Mouse (Mus musculus): ENCODE measurements at regions not wholly inside any gene's neighbourhood (a gene's known extent, or its start where the extent isn't known, plus 50 kb on each side); places are given as distances from the start of the nearest gene placed in this dataset.

- DNase-seq (ENCODE audit: low read depth, low spot score) = no peak
Measured at GRCm38 (mm10) chr17:16101548-16101947, 270.7 kb upstream of the Rgmb start.

DNA sequence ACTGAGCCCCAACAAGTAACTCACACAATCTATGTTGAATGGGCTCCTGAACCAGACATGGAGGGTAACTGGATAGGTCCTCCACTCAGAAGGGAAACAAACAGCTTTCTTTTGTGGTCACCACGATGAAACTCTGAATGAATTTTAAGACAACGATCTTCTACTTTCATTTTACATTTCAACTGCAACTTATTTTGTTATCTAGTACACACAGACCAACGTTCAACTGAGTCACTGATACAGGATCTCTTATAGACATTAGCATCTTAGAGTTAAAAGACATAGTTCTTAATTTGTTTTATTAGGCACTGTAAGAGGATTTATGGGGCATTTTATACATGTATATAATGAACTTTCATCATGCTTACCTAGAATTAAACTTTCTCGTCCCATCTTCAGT lies 262.1 kb upstream of the Rgmb start:
- DNase-seq (ENCODE audit: low read depth, low spot score) = no peak

DNA sequence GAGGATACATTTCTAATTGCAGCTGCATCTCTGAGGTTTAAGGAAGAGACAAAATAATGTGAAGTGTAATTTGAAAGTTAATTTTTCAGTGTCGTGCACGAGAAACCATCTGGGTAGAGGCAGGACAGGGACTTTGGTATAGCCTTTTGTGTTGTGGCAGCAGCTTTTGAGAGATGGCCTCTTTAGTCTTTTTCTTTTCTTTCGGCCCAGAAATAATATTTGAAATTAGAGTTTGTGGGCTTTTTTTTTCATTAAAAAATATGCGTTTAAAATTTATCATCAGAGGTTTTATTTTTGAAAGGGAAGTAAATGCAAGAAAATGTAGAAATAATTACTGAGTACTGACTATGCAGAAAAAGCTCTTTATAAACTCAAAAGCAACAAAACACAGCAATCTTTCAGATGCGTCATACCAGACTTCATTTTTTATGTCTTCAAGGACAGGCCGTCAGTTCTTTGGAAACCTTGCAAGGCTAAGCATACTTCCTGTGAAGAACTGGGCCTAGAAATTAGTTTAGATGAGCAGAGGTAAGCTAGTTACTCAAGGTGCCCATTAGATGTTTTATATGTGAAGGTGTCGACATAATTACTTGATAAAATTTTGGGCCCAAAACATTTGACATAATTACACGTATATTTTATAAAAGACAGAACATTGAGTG lies 258.9 kb upstream of the Rgmb start:
- no peak for DNase-seq (ENCODE audit: low read depth, low spot score)

DNA sequence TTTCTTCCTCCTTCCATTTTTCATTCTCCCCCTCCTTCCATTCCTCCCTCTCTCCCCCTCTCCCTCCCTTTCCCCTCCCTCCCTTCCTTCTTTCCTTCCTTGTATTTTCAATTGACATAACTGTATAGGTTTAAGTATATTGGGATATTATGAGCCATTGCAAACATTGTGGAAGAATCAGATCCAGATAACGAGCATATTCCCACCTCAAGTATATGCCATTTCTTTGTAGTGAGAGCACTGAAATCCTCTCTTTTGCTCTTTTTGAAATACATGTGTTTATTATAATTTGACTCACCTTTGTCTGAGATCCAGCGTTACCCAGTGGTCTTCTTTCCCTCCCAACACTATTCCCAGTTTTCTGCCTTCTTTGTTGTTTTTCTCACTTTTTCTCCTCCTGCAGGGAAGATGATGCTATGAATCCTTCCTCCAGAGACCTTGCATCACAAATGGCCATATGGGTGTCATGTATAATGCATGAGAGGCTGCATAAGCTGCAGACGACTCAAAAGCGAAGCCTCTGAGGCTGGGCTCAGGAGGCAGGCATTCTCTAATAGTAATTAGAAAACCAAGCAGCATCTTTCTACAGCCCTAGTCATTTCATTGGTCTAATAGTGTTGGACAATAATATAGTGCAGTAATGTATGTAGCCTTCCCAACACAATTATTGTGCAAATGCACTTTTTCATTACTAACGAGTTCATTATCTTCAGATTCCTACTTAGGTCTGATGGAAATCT lies 258.2 kb upstream of the Rgmb start:
- peak; percentile 62 for DNase-seq (ENCODE audit: low read depth, low spot score)

DNA sequence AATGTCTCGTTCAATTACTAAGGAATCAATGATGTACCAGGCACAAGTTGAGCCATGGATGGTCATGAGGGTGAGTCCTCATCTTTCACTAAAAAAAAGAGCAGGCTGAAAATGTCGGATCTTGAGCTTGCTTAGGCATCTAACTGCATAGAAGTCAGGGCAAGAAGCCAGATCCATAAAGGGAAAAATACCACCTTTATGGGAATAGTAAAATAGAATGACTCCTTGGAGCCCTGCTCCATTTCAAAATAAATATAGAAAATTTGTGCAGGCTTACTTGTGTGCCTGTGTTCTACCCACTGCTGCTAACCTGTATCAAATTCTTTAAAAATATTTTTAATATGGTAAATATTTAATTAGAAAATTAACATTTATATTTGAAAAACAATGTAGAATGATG lies 256.2 kb upstream of the Rgmb start:
- DNase-seq (ENCODE audit: low read depth, low spot score) = no peak

DNA sequence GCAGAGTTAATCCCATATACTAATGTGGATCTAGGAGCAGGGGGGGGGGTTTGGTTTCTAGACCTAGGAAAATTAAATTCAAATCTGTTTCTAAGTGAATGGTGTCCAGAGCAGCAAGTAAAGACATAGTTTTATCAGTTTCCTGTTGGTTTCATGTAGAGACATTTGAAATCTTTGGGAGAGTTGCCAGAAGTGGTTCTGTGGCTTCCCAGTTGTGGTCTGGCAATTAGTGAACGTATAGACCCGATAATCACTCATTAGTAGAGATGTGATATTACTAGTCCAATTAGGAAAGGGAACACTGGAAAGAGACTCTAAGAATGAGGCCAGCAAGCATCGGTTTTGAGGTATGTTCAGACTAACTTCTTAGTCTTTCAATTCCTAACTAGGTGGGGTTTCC lies 252.0 kb upstream of the Rgmb start:
- DNase-seq (ENCODE audit: low read depth, low spot score) = no peak

GRCm38 (mm10) chr17:16078549-16078948 lies 247.7 kb upstream of the Rgmb start:
- DNase-seq (ENCODE audit: low read depth, low spot score) = no peak

DNA sequence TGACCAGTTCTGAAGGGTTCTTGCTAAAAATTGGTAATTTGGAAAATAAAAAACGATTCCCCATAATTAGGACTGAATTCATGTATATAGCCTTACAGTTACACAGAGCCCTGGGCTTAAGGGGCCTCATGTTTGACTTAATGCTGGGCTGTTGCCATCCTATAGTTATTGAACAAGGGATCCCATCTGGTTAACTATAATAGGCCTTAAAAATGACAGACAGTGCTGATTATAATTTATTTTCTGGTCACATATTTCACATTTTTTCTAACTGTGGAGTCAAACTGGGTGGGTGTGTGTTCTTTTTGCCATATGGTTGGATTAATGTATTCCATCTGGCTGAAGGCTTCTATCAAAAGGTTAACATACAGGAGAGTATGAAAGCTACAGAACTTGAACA lies 238.5 kb upstream of the Rgmb start:
- no peak for DNase-seq (ENCODE audit: low read depth, low spot score)

DNA sequence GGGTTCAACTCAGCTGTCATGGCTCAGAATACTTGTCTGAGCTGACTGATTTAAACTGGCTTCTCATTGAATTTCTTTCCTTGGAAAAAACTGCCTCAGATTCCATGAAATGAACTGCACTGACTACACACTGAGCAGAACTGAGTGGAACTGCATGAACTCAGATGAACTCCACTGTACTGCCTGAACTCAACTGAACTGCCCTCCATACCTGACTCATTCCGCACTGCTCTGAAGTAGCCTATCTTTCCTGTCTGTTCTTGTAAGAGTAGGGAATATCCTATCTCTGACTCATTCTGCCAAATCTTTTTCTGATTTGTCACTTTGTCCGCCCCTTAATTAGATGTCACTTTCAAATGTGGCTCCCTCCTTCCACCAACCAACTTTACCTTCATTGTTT lies 237.0 kb upstream of the Rgmb start:
- DNase-seq (ENCODE audit: low read depth, low spot score) = no peak

DNA sequence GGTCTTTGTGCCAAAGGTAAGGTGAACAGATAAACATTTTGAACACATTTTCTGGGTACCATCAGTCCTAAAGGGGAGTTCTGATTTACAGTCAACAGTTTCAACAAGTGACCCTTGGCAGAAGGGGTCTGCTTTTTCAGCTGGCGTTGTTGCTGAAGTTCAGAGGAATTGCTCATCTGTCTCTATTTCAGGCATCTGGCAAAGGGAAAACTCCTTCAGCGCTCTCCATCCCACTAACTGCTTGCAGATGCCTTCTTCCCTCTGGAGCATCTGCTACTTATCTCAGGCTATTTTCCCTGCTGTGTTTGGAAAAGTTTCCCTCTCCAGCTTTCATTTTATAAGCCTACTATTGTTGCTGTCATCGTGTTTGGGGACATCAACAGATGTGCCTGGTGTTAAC lies 223.6 kb upstream of the Rgmb start:
- peak; percentile 86 for DNase-seq (ENCODE audit: low read depth, low spot score)

DNA sequence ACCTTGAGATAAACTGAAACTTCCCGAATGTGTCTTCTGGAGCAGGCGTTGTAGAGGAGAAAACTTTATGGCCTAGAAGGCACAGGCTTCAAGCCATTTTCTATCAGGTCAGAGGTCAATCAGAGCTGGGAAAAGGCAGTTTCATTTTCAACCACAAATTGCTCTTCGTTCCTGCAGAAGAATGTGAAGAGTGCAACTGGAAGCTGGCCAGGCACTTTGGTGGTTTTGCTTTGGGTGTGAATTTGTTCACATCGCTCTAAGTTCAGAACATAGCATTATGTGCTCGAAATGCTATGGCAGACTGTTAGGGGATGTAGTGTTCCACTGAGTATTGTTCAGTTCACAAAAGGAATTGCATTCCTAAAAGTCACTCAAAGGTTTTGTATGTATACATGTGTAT lies 220.9 kb upstream of the Rgmb start:
- no peak for DNase-seq (ENCODE audit: low read depth, low spot score)

GRCm38 (mm10) chr17:16041542-16042251 lies 210.9 kb upstream of the Rgmb start:
- no peak for DNase-seq (ENCODE audit: low read depth, low spot score)

GRCm38 (mm10) chr17:16027989-16028388 lies 197.2 kb upstream of the Rgmb start:
- DNase-seq (ENCODE audit: low read depth, low spot score) = no peak

DNA sequence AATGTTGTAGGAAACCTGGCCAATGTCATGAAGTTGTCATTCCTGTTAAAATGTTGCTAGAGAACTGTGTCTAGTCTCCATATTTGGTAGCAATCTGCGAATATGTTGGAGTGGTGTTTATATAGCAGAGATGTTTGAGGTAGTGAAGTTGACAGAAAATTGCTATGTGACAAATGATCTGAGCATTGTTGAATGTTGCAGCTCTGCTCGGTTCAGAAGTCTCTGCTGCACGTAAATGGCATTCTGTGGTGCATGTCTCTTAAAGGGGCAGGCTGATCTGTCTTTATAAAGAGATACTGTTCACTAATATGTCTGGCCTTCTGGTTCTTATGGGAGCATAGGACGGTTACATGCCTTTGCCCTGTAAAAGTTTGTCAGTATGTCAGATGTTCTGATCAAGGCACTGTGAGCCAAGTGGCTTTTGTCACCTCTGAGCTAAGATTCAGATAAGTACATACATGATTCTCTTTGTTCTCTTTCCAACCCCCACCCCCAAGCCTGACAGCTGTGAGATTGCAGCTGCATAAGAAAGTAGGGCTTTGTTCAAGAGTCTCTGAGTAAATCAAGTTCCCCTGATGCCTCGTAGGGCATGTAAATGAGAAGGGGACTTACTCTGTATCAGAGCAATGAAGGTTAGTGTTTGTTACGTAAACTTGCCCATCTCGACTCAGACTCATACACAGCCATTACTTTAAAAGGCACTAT lies 174.2 kb upstream of the Rgmb start:
- peak; percentile 77 for DNase-seq (ENCODE audit: low read depth, low spot score)

DNA sequence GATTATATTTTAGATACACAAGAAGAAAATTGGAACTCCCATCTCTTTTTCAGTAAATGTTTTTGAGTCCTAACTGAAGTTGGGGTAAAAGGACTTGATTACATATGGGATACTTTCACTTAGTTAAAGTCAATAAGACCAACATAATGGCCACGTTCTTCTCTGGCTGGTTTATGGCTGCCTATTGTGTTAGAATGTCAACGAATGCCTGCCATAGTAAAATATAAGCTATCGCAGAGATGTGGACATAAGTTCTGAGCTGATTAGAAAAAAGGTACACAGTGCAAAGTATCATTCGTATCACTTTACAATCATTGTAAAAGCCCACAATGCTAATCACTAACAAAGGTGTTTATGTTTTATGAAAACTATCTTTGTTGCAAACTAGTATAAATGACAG lies 173.2 kb upstream of the Rgmb start:
- DNase-seq (ENCODE audit: low read depth, low spot score) = no peak

- no peak for DNase-seq (ENCODE audit: low read depth, low spot score)
Measured at GRCm38 (mm10) chr17:15998771-15999170, 167.9 kb upstream of the Rgmb start.

GRCm38 (mm10) chr17:15997289-15997688 lies 166.4 kb upstream of the Rgmb start:
- DNase-seq (ENCODE audit: low read depth, low spot score) = no peak

DNA sequence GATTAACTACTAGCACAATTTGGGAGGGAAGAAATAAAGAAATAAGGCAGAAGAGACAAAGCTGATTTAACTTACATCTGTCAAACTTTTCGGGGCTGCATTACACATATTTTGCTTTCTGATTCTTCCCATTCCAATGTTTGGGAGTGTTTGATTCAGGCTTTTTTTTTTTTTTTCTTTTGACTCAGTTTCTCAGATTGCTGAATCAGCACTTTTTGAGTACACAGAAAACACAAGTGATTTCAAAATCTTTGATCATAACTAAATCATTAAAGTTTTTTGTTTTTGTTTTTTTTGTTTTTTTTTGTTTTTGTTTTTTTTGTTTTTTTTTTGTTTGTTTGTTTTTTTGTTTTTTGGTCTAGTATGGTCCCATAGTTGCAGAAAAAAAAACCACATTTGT lies 164.7 kb upstream of the Rgmb start:
- no peak for DNase-seq (ENCODE audit: low read depth, low spot score)

- DNase-seq (ENCODE audit: low read depth, low spot score) = peak; percentile 79
Measured at GRCm38 (mm10) chr17:15993361-15994287, 162.8 kb upstream of the Rgmb start.

DNA sequence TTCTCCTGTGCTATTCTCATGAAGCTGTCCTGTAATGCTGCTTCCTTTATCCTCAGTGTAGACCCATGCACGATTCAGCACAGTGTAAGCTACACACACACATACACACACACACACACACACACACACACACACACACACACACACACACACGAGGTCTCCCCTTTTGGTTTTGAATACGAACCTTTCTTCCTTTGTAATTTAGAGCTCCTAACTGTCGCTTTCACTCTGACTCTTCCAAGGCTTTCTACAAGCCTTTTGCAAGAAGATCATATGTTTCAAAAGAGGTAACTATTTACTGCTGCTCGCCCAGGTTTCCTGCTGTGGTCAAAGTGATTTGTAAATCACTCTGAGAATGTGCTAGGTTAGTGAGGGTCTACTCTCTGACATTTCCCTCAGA lies 161.1 kb upstream of the Rgmb start:
- DNase-seq (ENCODE audit: low read depth, low spot score) = no peak

- DNase-seq (ENCODE audit: low read depth, low spot score) = peak; percentile 65
Measured at GRCm38 (mm10) chr17:15990303-15990702, 159.5 kb upstream of the Rgmb start.

All from mesoderm, embryonic 11.5 days (tissue).